Mouse (Mus musculus) left cerebral cortex, postnatal 14 days (tissue): ENCODE data around the gene Usp37. TPM values are rescaled to one million over a fixed set of nuclear protein-coding genes. Genes with fewer than 3 reads are reported as not detected.
"Not testable (repeated sequence)": the region's sequence is repeated elsewhere in the genome, so short reads cannot be mapped to it uniquely, and the experiment has no call there.

Experiments used
- DNase-seq, 2 experiments: peaks; one replicate each; pipeline ENCODE4 v3.0.0; 2021 to 2022; ENCODE audit warnings: low spot score in 2 of 2, mixed read lengths in 1 of 2
- intact Hi-C: fragments of 180-260 bp; cut with DNase I; formaldehyde crosslinking; loops from one replicate; pipeline ENCODE4 v1.15.1; 2025
- long read RNA-seq, 2 experiments: library from polyadenylated mRNA; stranded (forward); transcript quantifications; one replicate each; pipeline ENCODE4 v2.0.0; 2021
- total RNA-seq, 2 experiments: library from RNA; stranded (reverse); gene quantifications; 2 replicates each; pipeline ENCODE4 v1.2.3; 2021

Gene Usp37
- total RNA-seq = 10 to 100 TPM; 21.1 to 23.7 TPM
- long read RNA-seq, experiment 1, partial matches to known transcripts = 0 of 22 reads
- long read RNA-seq, experiment 1, other reads (novel, unspliced or antisense) = 22 of 22 reads
- long read RNA-seq, experiment 2, partial matches to known transcripts = 1 of 8 reads
- long read RNA-seq, experiment 2, other reads (novel, unspliced or antisense) = 7 of 8 reads

GRCm38 (mm10) chr1:74544184-74544583, at the start of gene Usp37:
TSS of gene Usp37 (minus strand) at chr1:74544284.
- intact Hi-C loops = no loop called here
- DNase-seq = no peak

DNA sequence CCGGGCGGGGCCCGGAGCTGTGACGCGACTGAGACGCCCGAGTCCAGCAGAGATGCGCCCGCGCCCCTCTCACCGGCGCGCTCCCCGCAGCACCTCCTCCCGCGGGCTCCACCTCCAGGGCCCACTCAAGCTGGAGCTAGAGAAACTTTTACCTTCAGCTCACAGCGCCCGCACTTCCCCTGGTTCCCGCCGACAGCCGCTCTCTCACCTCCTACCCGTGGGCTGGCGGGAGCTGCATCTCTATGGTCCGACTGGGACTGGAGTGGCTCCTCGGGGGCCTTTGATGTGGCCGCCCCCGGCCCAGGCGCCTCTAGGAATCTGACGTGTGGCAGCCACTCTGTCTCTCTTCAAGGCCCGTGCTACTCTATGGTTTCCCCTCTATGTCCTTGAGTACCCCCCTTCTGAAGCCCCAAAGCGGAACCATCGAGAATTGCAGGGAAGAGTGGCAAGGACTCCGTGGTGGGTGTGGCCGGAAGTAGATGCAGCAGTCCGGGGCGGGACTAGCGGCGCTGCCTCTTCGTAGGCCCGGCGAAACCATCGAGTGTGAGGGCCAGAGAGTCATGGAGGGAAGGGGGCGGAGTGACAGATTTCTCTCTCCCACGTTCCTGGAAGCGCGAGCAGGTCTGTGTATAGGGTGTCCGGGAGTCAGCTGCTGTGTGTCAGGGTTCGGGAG, 43.8 kb upstream of the Usp37 start, which contains the start of the genes Zfp142 and Bcs1l:
TSS of gene Zfp142 (minus strand) at position 474 of the 673 bp plus-strand sequence.
TSS of gene Bcs1l (plus strand) at position 517 of the 673 bp plus-strand sequence.
- DNase-seq = peak; percentile 98 to 99
- intact Hi-C loops = no loop called here

DNA sequence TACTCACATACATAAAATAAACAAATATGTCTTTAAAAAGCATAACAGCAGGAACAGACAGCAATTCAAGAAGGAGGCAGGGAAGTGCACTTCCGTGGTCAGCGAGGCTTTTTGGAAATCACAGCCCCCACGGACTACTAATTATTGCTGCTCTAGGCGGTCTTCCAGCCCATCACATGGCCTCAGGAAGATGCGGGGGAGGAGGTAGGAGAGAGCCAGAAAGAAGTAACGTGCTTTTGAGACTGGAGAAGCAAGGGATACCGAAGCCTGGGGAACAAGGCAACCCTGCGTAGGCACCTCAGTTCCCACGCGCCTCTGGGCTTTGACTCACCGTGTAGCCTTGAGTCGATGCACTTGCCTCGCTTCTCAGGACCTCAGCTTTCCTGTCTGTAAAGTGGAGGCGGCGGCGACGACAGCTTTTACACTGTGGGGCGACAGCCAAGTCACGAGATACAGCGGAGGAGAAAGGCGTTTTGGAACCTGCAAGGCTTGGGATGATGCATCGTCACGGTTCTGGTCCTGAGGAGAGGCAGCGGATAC, 43.2 kb upstream of the Usp37 start:
- peak in 1 of 2 experiments; percentile 90 for DNase-seq
- intact Hi-C loops = no loop called here

DNA sequence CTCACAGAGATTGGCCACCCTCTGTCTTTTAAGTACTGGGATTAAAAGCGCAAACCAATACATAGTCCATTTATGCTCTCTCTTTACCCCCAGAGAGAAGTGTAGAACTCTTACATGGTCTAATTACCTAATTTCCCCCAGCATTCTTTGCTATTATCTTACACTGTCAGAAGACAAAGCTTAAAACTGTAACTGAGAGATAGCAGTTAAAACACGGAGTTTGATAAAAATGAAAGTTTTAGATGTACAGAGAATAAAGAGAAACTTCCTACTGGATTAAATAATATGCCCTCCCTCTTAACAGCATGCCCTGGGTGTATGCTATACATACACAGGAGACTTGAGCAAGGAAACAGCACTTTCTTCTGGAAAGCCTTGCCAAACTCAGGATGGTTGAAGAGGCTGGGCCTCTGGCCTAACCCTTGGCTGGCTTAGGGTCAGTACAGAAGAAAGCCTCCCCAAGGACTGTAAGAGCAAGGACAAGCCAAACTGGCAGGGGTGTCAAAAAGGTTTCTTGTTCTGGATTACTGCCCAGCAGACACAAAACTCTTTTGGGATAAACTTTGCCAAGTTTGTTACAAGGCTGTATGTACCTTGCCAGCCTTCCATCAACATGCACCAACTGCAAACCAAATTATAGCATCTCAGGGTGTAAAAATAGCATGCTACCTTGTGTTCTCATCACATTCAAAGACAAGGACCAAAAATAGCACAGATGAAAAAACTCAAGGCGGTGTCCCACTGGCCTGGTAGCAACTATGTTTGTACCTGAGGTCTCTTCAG, 40.7 kb upstream of the Usp37 start:
- intact Hi-C loops = loop anchor here (5.0 kb wide), 1 partner anchor 78 kb away; the partner anchor contains the start of gene Cnot9

GRCm38 (mm10) chr1:74582621-74583020, 38.5 kb upstream of the Usp37 start:
- intact Hi-C loops = loop anchor here (5.0 kb wide), 1 partner anchor 75 kb away; the partner anchor contains the start of gene Cnot9
- DNase-seq = no peak

More for the DNA sequence above, 40.7 kb upstream of the Usp37 start:
- DNase-seq = no peak

DNA sequence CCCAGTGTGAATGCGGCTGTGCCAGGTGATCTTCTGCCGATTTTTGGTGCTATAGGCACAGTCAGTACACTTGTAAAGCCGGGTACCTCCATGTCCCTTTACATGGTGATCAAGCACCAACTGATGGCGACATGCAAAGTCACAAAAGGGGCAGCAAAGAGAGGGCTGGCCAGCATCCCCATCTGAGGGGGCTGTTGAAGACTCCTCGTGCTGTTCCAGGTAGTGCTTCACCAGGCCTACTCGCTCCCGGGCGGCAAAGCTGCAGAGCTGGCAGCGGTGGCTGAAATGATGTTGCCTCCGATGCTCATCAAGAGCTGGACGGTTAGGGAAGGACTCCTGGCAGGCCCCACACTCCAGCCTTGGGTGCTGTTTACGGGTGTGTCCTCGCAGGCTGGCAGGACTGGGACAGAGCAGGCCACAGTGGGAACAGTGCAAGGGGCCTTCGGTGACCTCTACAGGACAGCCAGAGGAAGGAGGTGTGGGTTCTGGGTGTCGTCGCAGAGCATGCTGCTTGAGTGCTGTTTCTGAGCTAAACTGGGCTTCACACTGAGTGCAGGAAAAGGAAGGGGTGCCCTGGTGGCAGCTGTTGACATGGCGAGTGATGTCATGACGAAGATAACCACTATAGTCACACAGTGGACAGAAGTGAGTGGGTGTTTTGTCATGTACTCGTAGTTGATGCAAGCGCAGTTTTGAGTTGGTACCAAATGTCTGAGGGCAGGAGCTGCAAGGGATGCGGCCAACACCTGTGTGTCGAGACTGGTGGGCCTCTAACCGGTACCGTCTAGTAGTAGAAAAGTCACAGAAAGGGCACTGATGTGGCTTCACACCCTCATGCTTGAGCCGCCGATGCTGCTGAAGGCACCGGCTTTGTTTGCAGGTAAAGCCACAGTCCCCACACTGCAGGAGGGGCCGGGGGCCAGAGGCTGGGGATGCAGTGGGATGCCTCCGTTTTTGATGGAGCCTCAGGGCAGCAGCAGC, 25.9 kb upstream of the Usp37 start:
- peak in 1 of 2 experiments; percentile 39 for DNase-seq
- intact Hi-C loops = no loop called here

DNA sequence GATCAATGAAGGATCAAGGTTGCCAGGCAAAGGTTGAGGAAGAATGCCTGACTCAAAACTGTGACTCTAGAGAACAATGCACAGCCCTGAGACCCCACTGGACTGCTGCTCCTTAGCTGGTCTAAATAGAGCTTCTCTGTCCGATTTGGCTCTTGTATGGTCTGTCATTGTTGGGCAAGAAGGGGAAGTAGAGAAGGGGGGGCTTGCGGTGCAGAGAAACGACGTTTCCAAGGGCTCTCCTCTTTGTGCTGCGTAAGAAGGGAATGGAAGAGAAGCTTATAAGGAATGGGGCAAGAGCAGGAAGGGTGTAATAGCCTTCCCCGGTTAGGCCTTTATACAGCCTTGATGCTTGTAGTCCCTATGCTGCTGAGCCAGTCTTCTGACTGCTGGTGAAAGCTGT, 21.8 kb upstream of the Usp37 start:
- no peak for DNase-seq
- intact Hi-C loops = no loop called here

DNA sequence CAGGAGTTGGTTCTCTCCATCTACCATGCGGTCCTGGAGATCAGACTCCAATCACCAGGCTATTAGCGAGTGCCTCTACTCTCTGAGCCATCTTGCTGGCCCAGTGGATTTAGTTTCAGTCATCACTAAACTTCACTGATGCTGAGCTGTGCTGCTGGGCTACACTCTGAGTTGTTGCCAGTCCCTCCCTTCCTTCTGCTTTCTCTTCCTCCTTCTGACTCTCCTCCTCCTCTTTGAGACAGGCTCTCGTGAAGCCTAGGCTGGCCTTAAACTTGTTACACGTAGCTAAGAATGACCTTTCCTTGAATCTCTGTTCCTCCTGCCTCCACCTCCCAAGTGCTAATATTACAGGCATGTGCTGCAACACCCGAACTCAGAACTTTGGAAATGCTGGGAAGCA, 15.0 kb upstream of the Usp37 start:
- intact Hi-C loops = no loop called here
- no peak for DNase-seq

DNA sequence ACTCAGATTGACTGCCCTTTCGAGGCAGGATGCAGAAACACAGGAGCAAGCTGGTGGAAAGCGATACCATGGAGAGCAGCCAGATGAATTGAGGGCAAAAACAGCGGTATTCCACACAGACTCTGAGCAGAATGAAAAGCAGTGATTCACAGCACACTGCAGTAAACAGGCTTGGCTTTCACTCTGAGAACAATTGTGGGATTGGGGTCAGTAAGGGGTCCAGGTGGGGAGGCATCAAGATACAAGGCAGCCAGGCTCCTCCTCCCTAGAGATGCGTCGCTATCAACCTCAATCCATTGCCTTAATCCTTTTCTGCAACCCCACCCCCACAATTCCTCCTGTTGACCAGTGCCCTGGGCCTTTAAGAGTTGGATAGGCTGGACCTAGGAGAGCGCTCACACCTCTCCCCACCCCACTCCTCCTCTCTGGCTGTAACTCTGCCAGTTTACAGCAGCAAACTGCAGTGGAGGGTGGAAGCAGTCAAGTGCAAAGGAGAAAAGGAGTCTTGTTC, 1.6 kb downstream of the Usp37 start, which contains the start of gene Plcd4:
TSS of gene Plcd4 (plus strand) at position 438 of the 511 bp plus-strand sequence.
- intact Hi-C loops = no loop called here
- DNase-seq = peak; percentile 29 to 53

DNA sequence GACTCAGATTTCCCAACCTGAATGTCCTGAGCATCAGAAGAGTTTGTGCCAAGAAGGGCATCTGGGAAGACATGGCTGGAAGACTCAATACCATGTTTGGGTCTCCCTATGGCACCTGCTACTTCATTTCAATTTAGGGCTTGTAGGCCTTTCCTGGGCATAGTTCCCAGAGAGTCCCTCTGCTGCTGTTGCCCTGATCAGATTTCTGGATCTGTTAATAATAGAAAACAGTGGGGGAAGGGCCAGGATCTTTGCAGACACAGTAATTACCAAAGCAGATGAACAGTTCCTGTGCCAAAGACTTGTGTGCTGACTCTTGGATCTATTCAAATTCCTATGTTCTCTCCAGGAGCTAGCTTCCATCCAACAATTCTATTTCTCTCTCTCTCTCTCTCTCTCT, 5.4 kb downstream of the Usp37 start:
- intact Hi-C loops = no loop called here
- DNase-seq = peak; percentile 13 to 32

- intact Hi-C loops = no loop called here
- no peak for DNase-seq
Measured at GRCm38 (mm10) chr1:74528589-74528988, 15.5 kb downstream of the Usp37 start.

DNA sequence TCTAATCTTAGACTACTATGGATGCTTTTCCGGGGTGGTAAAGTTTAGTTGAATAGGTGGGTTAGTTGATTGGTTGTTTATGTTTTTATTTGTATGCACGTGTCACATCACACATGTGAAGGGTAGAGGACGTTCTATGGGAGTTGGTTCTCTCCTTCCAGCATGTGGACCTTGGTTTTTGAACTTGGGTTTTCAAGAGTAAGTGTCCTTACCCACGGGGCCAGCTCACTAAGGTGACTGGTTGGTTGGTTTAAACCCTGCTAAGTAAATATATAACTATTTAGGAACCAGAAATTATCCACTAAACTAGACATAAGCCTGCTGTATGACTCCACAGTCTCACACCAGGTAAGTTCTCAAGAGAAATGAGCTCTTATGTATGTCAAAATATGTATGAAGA, 19.3 kb downstream of the Usp37 start:
- DNase-seq = no peak
- intact Hi-C loops = no loop called here

DNA sequence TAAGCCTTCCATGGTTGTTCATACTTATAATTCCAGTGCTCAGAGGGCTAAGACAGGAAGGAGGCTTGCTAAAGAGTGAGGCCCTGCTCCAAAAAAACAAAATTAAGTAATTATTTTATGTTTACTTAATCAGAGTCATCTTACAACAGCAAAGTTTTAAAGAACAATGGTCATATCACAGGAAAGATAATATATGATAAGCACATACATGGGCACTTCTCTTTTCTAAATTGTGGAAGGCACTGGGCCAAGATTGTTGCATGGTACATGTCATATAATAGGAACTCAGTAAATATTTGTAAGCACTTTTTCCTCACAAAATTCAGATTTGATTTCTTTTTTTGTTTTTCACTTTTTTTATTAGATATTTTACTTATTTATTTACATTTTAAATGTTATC, 24.2 kb downstream of the Usp37 start:
- intact Hi-C loops = no loop called here
- no peak for DNase-seq

- DNase-seq, intact Hi-C loops: not testable (repeated sequence)
Measured at GRCm38 (mm10) chr1:74512999-74513398, 31.1 kb downstream of the Usp37 start.

GRCm38 (mm10) chr1:74511306-74511705, 32.8 kb downstream of the Usp37 start:
- DNase-seq = no peak
- intact Hi-C loops = no loop called here

DNA sequence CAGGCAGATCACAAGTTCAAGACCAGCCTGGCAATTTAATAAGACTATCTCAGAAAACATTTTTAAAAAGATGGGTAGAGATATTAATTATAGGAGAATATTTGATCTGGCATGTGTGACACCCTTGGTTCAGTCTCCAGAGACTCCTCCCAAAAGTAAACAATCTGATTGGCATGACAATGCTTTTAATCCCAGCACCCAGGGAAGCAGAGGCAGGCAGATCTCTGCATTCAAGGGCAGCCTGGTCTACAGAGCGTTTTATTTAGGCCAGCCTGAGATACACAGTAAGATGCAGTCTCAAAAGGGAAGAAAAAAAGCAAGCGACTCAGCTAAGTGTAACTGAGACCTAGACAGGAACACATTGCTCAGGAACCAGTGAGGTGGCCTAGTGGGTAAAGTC, 36.3 kb downstream of the Usp37 start:
- intact Hi-C loops = loop anchor here (5.0 kb wide), 1 partner anchor 75 kb away; no protein-coding TSS in a partner anchor
- DNase-seq = no peak

- intact Hi-C loops = loop anchor here (5.0 kb wide), 1 partner anchor 76 kb away; no protein-coding TSS in a partner anchor
- DNase-seq = peak in 1 of 2 experiments; percentile 42
Measured at GRCm38 (mm10) chr1:74506471-74506881, 37.6 kb downstream of the Usp37 start.
